Mouse (Mus musculus): ENCODE measurements at regions not wholly inside any gene's neighbourhood (a gene's known extent, or its start where the extent isn't known, plus 50 kb on each side); places are given as distances from the start of the nearest gene placed in this dataset.

- ATAC-seq = no peak
Measured at GRCm38 (mm10) chr4:95325861-95326260, 231.4 kb upstream of the Fggy start.

- ATAC-seq = no peak
Measured at GRCm38 (mm10) chr4:95339822-95340221, 217.5 kb upstream of the Fggy start.

DNA sequence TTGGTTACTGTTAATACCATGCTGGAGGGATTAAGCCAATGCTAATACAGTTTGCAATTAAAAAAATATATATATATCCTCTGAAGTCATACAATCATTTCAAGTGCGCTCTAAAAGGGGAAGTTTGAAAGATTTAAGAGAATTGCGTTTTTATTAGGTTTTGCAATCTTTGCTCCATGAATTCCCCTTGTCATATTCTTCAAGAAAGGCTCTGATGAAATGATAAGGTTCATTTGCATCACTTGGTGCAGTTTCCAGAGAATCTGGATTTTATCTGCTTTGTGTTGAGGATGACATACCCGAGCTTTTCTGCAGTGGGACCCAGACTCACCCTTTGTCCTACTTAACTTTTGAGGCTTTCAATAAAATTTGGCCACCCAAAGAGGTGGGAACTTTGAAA lies 216.4 kb upstream of the Fggy start:
- ATAC-seq = no peak

DNA sequence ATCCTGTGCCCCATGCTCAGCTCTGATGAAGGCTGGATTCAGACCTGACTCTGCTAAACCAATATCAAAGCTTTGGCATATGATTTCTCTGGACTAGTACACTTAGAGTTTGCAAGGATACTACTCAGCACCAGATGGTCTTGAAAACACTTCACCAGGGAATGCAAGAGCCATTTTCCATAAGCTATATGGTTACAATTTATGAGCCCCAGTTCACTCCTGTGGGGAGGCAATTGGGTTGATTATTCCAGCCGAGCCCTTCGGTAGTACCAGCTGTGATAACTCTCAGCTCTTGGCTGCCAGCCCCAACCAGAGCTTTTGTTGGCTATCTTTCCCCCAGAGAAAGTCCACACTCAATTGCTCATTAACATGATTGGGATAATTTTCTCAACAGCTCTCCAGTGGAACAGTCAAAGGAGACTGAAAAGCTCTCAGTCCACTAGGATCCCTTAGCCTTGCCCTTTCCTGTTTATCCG lies 210.5 kb upstream of the Fggy start:
- no peak for ATAC-seq

DNA sequence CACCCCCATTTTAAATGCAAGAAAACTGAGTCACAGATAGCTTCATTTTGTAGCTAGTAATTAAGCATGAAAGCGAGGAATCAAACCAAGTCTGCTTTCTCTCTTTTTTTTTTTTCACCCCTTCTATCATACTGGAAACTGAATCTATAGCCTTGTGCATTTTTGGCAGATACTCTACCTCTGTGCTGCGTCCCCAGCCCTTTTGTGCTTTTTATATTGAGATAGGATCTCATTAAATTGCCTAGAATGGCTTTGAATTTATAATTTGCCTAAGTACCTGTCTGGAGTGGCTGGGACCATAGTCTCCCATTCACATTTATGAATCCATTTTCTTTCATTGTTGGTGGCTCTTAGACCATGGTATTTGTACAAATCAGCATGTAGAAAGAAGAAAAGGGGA lies 209.9 kb upstream of the Fggy start:
- ATAC-seq = no peak

DNA sequence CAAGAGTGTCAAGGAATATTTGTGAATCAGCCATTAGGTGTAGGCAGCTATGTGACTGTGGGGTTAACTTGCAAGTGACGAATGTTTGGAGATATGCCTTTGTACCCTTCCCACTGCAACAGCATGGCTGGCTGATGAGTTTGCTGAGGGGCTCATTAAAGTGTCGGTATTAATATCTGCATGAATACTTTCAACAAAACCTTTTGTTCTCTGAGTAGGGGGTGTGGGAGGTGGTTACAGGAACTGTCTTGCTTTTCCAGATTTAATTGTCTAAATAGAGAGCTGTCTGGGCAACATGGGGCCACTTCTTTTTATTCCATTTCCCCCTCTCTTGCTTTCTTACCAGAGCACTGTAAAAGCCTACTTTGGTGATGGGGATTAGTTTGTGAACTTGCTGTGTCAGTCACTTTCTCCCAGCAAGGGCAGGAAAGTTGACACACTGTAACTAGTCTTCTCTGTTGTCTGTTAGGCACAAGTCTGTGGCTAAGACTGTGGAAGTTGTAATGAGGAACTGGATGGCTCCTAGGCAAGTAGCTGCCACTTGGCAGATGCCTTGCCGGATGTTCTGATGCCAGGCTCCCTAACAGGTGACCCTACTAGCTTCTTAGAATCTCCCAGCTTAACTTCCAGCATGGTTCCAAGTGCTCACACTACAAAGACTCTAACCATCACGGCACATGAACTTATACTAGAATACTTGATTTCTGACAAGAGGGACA lies 208.7 kb upstream of the Fggy start:
- ATAC-seq = no peak

DNA sequence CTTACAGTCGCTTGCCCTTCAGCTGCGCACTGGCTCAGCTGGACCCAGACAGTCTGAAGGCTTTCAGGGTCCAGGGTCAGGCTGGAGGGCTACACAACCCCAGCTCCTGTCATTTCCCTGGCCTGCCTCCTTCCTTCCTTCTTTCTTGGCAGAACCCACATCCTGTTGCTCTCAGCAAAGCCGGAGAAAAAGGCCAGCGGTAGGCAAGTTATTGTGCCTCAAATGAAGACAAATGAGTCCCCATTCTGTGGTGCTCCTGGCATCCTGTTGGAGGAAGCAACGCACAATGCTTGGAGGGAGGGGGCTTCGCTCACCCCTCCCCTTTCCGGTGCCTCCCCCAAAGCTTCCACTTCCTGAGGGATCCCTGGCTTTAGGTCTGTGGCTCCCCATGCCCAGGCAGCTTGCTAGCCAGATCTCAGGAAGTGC lies 203.4 kb upstream of the Fggy start:
- peak; percentile 94 for ATAC-seq

GRCm38 (mm10) chr4:95358674-95359073 lies 198.6 kb upstream of the Fggy start:
- ATAC-seq = no peak

GRCm38 (mm10) chr4:95360336-95360967 lies 196.9 kb upstream of the Fggy start:
- ATAC-seq = no peak

DNA sequence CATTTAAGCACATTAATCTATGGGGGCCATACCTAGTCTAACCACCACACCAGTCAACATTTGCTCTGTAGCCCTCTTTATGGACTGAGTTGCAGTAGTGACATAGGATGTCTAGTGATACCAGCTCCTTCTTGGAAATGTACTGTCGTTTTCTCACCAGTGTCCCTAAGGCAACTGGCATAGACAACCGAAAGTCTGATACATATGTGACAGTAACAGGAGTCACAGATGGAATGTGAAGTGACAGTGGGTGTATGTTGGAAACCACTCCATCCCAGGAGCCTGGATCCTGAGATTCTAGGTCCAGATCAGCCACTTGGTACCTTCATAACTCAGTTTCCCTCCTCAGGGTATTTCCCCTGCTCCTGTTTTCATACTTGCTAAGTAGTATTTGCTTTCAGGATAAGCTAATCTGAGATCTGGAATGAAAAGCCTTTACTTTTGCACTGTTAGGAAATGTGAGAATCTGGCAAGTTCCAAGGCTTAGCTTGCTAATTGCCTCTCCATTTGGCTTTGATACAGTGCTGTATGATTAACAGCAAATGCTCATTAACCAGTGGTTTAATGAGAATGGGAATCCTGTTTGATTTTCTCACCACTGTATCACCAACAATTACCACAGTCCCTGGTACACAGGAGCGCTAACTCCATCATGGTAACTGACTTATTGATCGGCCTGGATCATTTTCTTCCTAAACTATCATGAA lies 192.8 kb upstream of the Fggy start:
- no peak for ATAC-seq

- no peak for ATAC-seq
Measured at GRCm38 (mm10) chr4:95376386-95376785, 180.9 kb upstream of the Fggy start.

DNA sequence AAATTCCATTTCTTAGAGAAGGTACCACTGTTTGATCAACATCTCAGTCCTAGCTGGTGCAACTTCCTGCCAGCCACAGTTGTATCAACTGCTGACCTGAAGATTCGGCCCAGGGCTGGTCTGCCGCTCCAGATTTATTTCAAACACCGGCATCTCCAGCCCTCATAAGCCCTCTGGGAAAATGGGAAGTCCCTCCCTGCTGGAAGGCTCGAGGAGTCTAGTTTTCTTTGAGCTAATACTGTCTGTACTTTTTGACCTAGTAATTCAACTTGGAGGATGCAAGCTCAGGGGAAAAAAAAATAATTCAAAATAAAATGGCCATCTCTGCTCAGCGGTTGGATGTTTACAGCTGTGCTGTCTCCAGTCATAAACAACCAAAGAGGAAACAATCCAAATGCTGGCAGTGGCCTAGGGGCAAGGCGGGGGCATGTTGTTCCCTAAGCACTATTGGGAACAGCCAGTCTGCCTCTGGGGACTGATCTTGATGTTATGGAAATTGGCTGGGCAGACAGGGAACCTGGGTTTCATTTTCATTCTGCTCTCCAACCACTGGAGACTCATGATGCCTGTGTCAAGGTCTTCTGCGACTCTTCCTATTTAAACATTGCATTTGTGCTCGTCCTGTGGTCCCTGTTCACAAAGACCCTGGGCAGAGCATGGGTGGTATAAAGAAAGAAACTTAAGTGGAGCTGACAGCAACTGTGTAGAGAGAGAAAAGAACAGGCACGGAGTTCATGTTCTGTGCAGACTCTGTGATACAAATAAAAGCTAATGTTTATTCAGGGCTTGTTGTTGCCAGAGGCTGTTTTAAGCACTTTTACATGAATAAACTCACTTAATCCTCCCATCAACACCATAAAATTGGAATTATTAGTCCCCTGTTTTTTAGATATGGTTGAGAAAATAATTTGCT lies 179.8 kb upstream of the Fggy start:
- no peak for ATAC-seq

- ATAC-seq = no peak
Measured at GRCm38 (mm10) chr4:95378645-95379044, 178.7 kb upstream of the Fggy start.

GRCm38 (mm10) chr4:95383216-95383892 lies 174.0 kb upstream of the Fggy start:
- ATAC-seq = no peak

- no peak for ATAC-seq
Measured at GRCm38 (mm10) chr4:95385552-95385951, 171.8 kb upstream of the Fggy start.

- ATAC-seq = no peak
Measured at GRCm38 (mm10) chr4:95386021-95386420, 171.3 kb upstream of the Fggy start.

DNA sequence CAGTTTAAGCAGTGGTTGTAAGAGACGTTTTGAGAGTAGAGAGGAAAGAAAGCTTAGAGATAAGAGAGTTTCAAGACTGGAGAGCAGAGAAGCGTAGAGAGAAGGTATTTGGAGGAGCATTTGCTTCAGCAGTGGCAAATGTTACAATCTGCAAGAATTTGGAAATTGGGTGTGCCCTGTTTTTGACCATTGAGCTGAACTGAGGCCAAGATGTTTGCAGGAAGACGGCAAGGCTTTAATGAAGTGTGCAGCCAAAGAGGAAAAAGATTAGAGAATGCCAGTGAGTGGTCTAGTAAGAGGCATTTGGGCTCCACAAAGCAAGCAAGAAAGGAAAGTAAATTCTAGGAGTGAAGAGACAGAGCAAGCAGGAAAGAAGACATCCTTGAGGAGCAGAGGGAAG lies 168.8 kb upstream of the Fggy start:
- ATAC-seq = no peak

- ATAC-seq = no peak
Measured at GRCm38 (mm10) chr4:95389647-95390046, 167.7 kb upstream of the Fggy start.

DNA sequence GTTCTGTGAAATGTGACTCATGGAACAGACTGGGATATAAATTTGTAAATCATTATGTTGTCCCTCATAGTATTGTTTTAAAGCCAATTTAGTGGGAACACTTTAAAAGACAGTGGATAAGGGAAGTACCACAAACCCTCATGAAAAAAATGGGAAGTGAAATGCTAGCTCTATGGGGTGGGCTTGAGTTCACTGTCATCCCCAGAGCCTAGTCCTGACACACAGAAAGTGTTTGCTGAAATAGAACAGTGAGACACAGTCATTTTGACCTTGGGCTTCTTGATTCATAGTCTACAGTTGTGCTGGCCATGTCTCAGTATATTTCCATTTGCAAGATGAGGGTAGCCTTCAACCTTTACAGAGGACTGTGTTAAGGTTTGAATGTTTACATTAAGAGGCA lies 166.8 kb upstream of the Fggy start:
- ATAC-seq = no peak

DNA sequence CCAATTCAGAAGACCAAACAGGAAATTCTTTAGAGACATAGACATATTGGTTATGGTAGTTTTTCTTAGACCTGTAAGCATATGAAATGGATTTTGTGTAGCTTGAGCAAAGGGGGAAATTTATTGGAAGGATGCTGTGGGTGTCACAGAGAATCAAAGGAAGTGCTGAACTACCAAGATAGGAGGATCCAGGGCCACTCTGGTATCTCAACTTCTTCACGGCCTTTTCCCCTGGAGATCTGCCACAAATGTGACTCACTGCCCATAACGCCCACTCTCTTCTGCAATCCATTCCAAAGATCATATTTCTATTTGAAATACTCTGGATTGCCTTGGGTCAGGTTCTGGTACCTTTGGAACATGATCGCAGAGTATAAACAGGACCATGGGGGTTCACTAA lies 161.6 kb upstream of the Fggy start:
- ATAC-seq = no peak

DNA sequence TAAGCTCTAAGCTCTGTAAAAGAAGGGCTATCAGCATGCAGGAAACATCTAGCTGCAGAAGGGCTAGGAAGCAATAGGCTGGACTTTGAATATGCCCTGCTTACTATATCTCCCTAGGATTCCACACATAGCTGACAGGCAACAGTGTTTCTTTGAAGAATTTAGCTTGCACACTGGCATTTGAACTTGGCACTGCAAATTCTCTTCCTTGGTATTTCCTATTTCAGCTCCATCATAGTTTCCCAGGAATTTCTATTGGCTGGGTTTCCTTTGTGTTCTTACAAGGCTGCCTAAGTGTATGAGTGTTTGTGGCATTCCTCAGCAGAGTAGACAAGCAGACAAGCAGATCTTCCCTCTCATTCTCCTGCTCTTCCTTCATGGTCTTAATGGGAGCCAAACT lies 159.0 kb upstream of the Fggy start:
- ATAC-seq = no peak

- ATAC-seq = no peak
Measured at GRCm38 (mm10) chr4:95402273-95402672, 155.0 kb upstream of the Fggy start.
